Mouse (Mus musculus) adipocyte (in vitro differentiated cells): ENCODE measurements at regions not wholly inside any gene's neighbourhood (a gene's known extent, or its start where the extent isn't known, plus 50 kb on each side); places are given as distances from the start of the nearest gene placed in this dataset.
"Not testable (repeated sequence)": the region's sequence is repeated elsewhere in the genome, so short reads cannot be mapped to it uniquely, and the experiment has no call there.

Experiments
- DNase-seq: peaks from one replicate; pipeline ENCODE4 v3.0.0-alpha.2; 2016; ENCODE audit warnings: low spot score

- DNase-seq, result no peak
These were observed 491.3 kb upstream of the Klf6 start for GRCm38 (mm10) chr13:5370007-5370406.

- DNase-seq, result no peak
These were observed 488.1 kb upstream of the Klf6 start for GRCm38 (mm10) chr13:5373191-5373590.

DNA sequence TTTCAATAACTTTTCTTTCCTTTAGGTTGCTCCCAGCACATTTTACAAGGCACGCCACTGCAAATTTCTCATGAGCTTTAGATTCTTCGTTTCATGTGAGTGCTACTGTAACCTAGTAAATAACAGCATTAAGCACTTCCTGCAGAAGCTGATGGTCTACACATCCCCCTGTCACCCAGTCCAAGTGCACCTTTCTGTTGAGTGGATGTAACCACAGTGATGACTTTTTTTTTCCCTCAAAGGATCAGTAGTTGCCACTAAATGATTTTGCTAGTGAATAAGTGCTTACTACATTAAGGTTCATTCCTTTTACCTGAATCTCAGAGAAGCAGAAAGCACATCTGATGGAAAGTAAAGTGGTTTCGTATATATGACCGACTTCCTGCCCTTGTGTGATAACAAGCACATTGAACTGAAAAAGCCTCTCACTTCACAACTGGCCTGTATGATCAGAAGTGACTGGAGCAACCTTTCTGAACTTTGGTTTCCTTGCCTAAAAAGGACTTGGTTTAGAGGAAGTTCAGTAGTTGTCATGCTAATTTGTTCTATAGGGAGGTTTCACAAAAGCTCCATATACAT lies 453.0 kb upstream of the Klf6 start:
- no peak for DNase-seq

GRCm38 (mm10) chr13:5412052-5412451 lies 449.2 kb upstream of the Klf6 start:
- DNase-seq, result no peak

- DNase-seq, result not testable (repeated sequence)
These were observed 448.3 kb upstream of the Klf6 start for GRCm38 (mm10) chr13:5413009-5413408.

DNA sequence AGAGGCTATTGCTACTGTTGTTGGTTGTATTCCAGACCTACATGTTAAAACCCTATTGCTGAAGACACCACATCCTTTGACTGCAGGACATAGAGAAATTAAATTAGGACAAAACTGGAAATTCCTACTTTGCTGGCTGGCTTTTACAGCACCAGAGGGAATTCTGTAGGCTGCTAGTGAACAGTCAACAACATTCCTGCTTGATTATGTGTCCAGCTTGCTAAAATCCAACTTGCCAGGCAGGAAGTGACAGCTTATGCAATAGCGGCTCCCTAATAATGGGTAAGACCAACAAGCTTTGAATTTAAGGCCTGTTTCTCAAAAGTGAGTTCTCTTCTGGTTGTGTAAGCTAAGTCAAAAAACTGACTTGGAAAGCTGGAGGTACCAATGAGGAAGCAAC lies 437.2 kb upstream of the Klf6 start:
- peak; percentile 86 for DNase-seq

DNA sequence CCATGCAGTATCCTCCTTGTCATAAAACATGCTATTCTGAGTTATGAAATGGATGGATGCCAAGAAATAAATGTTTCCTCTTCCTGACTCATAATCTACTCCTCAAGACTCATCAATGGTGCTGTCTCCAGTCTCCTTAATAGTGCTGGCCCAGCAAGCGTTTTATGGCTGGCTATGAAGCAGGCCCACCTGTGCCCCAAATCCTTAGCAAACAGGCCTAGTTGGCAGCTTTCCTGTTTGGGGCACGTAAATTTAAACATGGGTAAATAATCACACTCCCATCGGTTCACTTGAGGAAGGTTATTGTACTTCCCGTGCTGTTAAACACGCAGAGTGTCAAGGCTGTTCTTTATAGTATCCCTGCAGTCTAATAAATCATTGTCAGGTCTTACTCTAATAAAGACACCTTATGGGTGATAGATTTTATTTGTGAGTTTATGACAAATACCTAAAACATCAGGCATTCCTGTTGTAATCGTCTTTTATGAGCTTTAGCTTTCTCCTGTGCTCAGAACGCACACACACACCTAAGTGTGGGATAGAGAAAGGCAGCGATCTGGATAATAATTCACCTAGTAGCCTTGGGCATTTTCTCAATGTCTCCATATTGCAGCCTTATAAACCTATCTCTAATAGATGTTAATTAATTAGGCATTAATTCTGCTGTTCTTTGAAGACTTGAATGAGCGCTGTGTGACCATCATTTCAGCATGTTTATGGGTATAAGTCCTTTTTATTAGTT lies 435.6 kb upstream of the Klf6 start:
- no peak for DNase-seq

GRCm38 (mm10) chr13:5433652-5434051 lies 427.6 kb upstream of the Klf6 start:
- DNase-seq, result no peak

DNA sequence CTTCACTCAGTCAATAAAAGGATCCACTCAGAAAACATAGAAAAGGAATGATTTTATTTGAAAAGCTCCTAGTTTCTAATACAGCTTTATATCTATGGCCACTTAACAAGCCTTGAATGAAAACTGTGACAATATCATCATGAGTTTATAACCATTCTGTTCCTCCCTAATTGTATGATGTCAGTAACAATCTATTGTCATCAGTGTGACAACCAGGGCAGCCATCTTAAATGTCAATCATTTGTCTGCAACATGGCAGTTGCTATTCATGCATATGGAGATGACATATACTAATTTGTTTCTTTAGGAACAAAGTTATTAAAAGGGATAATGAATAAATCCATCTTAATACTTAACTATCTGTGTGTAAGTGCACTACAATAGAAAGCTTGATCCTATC lies 426.2 kb upstream of the Klf6 start:
- DNase-seq, result no peak

- DNase-seq, result peak; percentile 77
These were observed 425.1 kb upstream of the Klf6 start for GRCm38 (mm10) chr13:5436191-5436590.

- no peak for DNase-seq
These were observed 420.8 kb upstream of the Klf6 start for GRCm38 (mm10) chr13:5440454-5440853.

GRCm38 (mm10) chr13:5444759-5445478 lies 416.4 kb upstream of the Klf6 start:
- peak; percentile 89 for DNase-seq

DNA sequence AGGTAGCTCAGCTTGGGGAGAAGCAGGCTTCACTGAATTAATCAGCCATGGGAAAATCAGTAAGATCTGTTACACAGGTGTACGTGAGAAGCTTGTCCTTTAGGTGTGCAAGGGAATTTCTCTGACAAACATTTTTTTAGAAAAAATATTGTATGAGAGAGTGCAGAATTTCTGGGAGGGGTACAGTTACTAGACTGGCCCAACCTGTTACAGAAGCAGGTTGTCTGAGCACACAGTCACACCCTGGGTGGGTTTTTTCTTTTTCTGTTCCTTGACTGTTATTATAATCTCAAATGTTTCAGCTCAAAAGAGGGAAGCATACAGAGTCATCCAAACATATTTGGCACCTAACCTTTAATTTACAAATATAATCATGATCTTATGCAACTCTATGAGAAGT lies 412.7 kb upstream of the Klf6 start:
- DNase-seq, result no peak

- DNase-seq, result no peak
These were observed 380.5 kb upstream of the Klf6 start for GRCm38 (mm10) chr13:5480779-5481178.

DNA sequence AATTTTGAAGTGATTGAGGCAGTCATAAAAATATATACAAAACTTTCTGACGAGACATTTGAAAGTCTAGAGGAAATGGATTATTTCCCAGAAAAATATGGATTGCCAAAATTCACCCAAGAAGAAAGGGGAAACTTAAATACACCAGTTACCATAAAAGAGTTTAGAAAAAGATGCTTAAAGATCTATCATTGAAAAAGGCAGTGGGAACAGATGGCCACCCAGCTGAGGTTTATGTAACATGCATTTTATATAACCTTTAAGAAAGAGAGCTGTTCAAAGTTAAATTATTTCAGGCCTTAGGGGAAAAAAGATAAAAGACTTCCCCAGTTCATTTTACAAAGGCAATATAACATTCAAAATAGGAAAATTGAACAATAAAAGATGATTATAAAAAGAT lies 369.0 kb upstream of the Klf6 start:
- DNase-seq, result no peak

DNA sequence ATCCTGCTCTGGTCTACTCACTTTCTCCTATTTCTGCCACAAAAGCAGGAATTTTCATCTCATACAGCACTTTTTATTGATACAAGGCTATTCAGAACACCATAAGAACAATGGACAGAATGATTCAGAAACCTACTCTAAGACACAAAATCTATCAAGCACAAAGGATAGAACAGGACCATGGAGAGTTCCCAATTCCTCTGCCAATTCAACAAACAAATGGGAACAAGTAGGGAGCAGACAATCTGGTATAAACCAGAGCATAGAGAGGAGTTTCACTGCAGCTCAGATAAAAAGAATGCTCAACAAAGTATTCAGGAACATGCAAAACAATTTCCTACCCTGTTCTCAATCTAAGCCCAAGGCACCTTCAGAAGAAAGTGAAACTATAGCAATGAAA lies 363.7 kb upstream of the Klf6 start:
- peak; percentile 88 for DNase-seq

DNA sequence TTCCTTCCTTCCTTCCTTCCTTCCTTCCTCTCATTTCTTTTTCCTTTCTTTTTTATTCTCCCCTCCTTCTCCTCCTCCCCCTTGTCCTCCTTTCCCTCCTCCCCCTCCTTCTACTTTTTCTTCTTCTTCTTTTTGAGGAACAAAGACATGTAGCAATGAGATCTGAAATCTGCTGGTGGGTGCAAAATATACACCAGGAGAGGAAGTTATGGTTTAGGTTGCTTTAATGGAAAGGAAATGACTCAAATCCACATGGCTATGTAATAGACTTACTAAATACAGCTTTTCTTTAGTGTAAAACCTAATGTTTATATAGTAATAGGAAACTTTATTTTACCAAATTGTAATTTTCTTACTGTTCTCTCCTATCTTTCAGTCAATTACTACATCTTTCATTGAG lies 349.5 kb upstream of the Klf6 start:
- no peak for DNase-seq

DNA sequence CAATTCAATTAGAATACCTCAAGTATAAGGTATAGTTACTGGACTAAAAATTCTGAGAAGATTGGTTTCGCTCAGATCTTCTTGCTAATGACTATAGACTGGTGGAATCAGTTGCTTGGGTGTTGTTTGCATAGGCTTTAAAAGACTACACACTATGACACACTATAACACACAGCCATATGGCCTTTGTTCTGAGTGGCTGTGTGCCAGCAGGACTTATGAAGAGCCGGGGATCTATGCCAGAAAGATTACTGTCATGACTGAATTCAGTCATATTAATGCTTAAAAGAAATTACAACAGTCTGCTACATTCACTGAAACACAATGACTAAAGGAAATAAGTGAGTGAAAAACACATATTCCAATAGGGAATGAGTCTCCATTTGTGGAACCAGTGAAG lies 345.7 kb upstream of the Klf6 start:
- DNase-seq, result peak; percentile 66

DNA sequence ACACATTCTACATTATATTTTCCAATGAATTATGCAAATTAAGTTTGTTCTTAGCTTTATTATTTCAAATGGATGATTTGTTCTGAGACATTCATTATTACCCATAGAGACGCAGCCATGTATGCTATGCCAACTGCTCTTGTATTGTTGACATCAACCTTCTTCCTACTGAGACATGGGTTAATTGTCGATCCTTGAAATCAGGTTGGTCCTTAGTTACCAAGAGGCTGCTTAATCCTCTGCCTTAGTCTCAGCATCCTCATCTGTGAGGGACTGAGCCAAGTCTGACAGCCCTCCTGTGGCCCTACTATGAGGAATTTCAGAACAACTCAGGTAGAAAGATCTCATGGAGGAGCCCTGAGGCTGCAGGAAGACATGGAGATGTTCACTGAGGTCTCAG lies 345.2 kb upstream of the Klf6 start:
- no peak for DNase-seq

DNA sequence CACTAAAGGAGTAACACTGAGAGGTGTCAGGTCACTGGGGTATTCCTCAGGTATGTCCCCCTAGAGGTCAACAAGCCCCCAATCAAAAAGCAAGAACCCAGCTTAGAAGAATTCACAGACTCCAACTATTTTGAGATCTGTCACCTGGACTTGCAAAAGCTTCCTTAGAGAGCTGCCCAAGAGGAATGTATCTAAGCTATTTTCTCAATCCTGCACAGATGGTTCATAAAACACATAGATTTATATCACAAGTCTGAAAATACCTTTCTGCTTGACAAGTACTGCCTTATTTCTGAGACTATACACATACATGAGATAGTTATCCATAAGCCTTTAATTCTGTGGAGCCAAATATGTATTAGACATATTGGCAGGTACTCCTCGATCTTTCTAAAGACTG lies 342.1 kb upstream of the Klf6 start:
- no peak for DNase-seq

- DNase-seq, result no peak
These were observed 341.7 kb upstream of the Klf6 start for GRCm38 (mm10) chr13:5519600-5519999.

- DNase-seq, result no peak
These were observed 333.9 kb upstream of the Klf6 start for GRCm38 (mm10) chr13:5527400-5527799.

GRCm38 (mm10) chr13:5540321-5540720 lies 321.0 kb upstream of the Klf6 start:
- peak; percentile 78 for DNase-seq
